Mouse (Mus musculus): ENCODE data around the gene Aldh3a2.

Aldh3a2 gene

DNA sequence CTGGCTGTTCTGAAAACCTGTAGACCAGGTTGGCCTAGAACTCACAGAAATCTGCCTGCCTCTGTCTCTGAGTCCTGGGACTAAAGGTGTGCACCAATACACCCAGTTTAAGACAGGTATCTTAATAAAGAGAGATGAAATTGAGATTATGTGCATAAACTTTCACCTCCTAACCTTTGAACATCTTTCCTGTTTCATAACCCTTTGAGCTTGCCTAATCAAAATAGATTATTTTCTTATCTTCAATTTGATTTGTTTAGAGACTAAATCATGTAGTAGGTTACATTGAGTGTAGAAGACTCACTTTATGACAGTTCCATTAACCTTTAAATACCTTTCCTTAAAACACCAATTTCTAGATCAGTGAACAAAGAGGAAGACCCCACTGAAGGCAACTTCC, 4.3 kb upstream of the Aldh3a2 start:
- DNase-seq: no peak

DNA sequence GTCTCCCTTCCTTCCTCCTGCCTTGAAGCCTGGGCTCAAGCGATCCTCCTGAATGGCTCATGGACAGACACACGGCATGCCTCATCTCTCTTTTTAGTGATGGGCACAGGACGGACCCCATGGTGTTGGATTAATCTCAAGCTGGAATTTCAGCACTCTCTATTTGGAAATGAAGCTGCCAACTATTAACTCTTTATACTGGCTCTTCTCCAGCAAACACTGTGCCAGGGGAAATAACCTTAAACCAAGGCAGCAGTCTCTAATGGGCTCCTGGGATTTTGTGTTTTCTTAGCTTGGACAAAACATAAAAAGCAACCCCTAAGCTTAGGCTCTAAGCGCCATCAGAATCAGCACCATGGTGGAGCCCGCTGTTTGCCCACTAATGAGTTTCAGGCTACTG, 3.1 kb upstream of the Aldh3a2 start:
- DNase-seq: no peak

GRCm38 (mm10) chr11:61268626-61269349, 1.5 kb upstream of the Aldh3a2 start:
- no peak for DNase-seq

- no peak for DNase-seq
Measured at GRCm38 (mm10) chr11:61263841-61264240, 3.4 kb downstream of the Aldh3a2 start.

- DNase-seq: no peak
Measured at GRCm38 (mm10) chr11:61262516-61262915, 4.7 kb downstream of the Aldh3a2 start.

DNA sequence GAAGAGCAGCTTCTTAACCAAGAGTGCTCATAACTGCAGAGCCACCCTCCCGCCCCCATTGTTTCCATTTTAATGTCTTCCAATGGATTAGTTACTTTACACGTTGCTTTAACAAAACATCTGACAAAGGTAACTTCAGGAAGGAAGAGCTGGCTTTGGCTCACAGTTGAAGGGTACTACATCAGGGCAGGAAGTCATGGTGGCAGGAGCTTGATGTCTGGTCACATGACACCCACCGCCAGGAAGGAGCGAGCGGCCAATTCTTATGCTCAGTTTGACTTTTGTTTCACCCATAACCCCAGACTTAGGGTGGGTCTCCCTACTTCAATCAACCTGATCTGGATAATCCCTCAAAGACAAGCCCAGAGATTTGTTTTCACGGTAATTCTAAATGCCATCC, 8.2 kb downstream of the Aldh3a2 start:
- no peak for DNase-seq

- no peak for DNase-seq
Measured at GRCm38 (mm10) chr11:61252807-61253206, 14.5 kb downstream of the Aldh3a2 start.

GRCm38 (mm10) chr11:61251741-61252140, 15.5 kb downstream of the Aldh3a2 start:
- no peak for DNase-seq

DNA sequence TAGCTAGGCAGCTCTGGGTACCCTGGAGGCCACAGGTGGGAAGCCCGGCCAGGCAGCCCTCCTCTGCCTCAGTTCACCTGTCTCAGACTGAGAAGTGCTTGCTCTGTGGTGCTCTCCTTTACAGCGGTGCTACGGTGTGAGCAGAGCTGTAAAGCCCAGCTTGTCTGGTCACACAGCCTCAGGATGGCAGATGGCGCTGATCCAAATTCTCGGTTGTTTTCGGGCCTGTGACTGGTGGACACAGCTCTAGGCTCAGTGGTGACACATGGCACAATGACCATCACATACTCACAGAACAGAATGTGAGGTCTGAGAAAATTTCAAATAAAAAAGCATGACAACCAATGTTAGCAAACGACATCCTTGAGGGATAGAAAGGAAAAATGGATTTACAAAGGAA, 22.9 kb downstream of the Aldh3a2 start:
- no peak for DNase-seq

- DNase-seq: peak; percentile 7
Measured at GRCm38 (mm10) chr11:61236015-61236414, 31.2 kb downstream of the Aldh3a2 start.

- no peak for DNase-seq
Measured at GRCm38 (mm10) chr11:61234174-61234573, 33.1 kb downstream of the Aldh3a2 start.

DNA sequence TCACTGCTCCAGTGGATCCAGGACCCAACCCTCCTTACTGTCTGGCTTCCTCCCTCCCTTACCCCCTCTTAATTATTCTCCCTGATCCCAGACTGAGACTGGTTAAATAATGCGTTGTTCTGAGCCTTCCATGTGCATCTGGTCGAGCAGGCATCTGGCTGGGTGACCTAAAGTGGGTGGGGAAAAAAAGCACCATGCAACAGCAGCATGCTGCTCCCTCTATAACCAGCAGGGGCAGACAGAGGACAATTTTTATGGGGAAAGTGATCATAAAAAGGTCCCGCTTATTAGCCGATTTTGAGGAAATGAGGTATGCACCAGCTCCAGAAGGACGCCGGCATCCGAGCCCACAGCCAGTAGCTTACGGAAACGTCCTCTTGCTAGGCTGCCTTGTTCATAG, 35.9 kb downstream of the Aldh3a2 start:
- DNase-seq: peak; percentile 86

- peak; percentile 60 for DNase-seq
Measured at GRCm38 (mm10) chr11:61228406-61228805, 38.9 kb downstream of the Aldh3a2 start.

- no peak for DNase-seq
Measured at GRCm38 (mm10) chr11:61227816-61228215, 39.4 kb downstream of the Aldh3a2 start.

DNA sequence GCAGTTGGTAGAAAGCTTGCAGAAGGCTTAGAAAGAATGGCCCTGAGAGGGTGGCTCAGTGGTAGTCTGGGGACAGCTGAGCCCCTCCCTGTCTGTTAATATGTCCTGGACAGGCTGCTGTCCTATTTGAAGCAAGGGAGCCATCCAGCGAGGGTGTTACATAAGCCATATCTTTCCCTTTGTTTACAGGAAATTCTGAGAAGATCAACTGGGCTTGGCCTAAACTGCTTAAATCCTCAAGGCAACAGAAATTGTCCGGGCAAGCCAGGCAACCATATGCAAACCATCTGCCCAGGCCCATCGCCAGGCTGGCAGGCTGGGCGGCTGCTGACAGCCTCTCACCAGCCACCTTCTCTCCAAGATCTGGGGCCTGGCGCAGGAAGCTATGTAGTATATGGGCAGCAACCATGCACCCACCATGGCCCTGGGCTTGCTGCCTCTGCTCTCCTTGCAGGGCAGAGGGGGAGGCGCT, 41.3 kb downstream of the Aldh3a2 start:
- peak; percentile 61 for DNase-seq

- DNase-seq: peak; percentile 34
Measured at GRCm38 (mm10) chr11:61225511-61225910, 41.8 kb downstream of the Aldh3a2 start.

DNA sequence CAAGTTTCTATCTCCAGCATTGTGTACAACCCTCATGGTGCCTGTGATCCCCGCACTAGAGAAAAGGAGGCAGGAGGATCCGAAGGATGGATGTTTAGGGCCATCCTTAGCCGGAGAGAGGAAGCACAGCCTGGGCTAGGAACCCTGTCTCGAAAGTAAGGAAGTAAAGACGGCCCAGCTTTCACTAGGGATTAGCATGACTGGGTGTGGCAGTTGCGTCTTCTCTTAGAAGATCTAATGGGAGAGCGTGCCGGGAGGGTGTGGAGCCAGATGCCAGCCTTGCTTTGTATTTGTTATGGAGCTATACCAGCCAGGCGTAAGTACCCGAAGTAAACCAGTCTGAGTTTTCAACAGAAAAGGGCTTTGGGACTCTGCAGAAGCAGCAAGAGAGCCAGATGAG, 42.4 kb downstream of the Aldh3a2 start:
- DNase-seq: no peak

DNA sequence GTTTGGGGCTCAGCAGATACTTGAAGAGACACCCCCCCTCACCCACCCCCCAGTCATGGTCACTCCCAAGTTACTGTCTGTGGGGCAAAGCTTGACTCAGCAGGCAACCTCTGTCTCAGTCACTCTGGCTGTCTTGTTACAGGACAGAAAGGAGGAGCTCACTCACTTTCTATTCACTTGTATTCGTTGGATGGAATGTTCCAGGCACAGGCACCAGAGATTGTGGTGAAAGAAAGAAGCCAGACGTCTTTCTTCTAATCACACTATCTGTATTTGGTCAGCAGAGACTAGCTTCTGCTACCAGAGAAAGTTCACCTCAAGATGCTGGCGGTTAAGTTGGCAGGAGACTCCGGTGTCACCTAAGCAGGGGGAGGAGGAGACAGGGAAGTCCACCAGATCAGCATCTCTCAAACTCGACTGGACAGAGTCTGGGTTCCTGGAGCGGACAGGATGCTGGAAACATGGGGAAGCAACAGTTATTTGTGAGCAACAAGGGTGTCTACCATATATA, 43.0 kb downstream of the Aldh3a2 start:
- DNase-seq: peak; percentile 21

GRCm38 (mm10) chr11:61222971-61223745, 44.1 kb downstream of the Aldh3a2 start:
- DNase-seq: peak; percentile 45

- no peak for DNase-seq
Measured at GRCm38 (mm10) chr11:61222007-61222406, 45.3 kb downstream of the Aldh3a2 start.

- peak; percentile 52 for DNase-seq
Measured at GRCm38 (mm10) chr11:61220156-61220881, 46.9 kb downstream of the Aldh3a2 start.

DNA sequence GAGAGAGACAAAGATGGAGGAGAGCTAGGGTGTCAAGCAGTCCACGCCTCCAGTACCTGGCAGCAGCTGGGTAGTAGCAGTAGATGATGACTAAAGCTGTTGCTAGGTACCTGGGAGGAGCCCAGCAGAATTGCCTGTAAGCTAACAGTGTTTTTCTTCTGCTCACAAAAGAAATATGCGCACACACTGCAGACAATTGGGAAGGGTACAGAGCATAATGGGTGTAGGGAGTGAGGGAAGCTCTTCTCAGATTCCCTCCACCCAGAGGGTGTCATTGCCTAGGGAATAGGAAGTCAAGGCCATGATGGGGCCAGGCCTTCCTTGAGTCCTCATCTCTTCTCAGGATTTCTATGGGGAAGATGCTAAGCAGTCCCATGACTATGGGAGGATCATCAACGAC, 51.3 kb downstream of the Aldh3a2 start:
- no peak for DNase-seq

DNA sequence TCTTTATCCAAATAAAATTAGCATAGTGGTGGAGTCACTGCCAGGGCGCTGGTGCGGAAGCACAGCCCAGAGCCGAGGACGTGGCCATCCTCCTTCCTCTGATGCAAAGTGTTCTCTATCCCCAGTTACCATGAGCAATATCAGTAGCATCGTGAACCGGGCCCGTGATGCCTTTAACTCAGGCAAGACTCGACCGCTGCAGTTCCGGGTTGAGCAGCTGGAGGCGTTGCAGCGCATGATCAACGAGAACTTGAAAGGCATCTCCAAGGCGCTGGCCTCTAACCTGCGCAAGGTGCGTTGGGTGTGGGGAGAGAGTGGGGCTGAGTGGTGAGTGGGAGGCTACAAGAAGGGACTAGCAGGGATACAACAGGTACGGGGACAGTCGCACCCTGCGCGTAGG, 55.2 kb downstream of the Aldh3a2 start:
- DNase-seq: peak; percentile 63

Measured in lung, postnatal 36 days (tissue).